ENCODE assay signal across 8 mouse cellular contexts in genomic region chr14:62761036-62761881, GRCm38 (mm10). TPM values are rescaled to one million over a fixed set of nuclear protein-coding genes. Genes with fewer than 3 reads are reported as not detected.
A peak's percentile ranks its signal among the peaks of the same experiment; 100 is the strongest.
DNase-seq lines count a peak whose midpoint lies in the region; ATAC-seq and TF ChIP-seq lines count a peak whose summit lies in the region.

Ints6 (minus strand) TSS chr14:62761169.

- H3K4me1 ChIP-seq in E14TG2a.4 (replicated peaks; ENCODE audit: low read depth, low read length), result peaks cover 36% of the 10 kb centered on the region
- H3K4me1 ChIP-seq in forebrain, embryonic 12.5 days, result peaks cover 18% of the 10 kb centered on the region
- no peaks in the 10 kb centered on the region for H3K4me1 ChIP-seq in heart, postnatal 0 days (ENCODE audit: control insufficient read depth, insufficient read depth)
- H3K4me1 ChIP-seq in liver, embryonic 16.5 days (ENCODE audit: control insufficient read depth, low read depth, low read length), result peaks cover 7% of the 10 kb centered on the region
- peaks cover 25% of the 10 kb centered on the region for H3K4me1 ChIP-seq in neural tube, embryonic 13.5 days (replicated peaks)
- no peaks in the 10 kb centered on the region; the same call in 1 of the 2 replicates for H3K4me1 ChIP-seq in testis, adult 2 months (ENCODE audit: control insufficient read depth, insufficient read depth, low read length)

- no peak for TF ChIP-seq CTCF in E14TG2a.4 (conservative IDR thresholded peaks at IDR 0.05; ENCODE audit: low read length)
- no peak for TF ChIP-seq CTCF in heart, postnatal 0 days (IDR thresholded peaks at IDR 0.05; ENCODE audit: low read depth)
- no peak for TF ChIP-seq CTCF in testis, adult 2 months (IDR thresholded peaks at IDR 0.05; ENCODE audit: control insufficient read depth, insufficient read depth, insufficient replicate concordance, low read depth, low read length)

- DNase-seq in c-Kit-positive CD71-positive TER-119-positive erythroid progenitor cells, embryonic 14.5 days (ENCODE audit: low spot score), result peak; percentile 99
- peak; percentile 99 for DNase-seq in heart, postnatal 0 days (ENCODE audit: low spot score)
- DNase-seq in kidney, postnatal 4 days, result peak; percentile 97 to 99

- ATAC-seq in forebrain, embryonic 12.5 days (ENCODE audit: low FRiP score), result peak; percentile 96
- peak; percentile 95 for ATAC-seq in heart, postnatal 0 days (ENCODE audit: insufficient read depth, low read depth)
- peak; percentile 96 for ATAC-seq in liver, embryonic 16.5 days (ENCODE audit: low read depth)
- peak; percentile 95 for ATAC-seq in neural tube, embryonic 13.5 days (ENCODE audit: low read depth)

- peak; percentile 100 for TF ChIP-seq POLR2A in testis, adult 2 months (IDR thresholded peaks at IDR 0.05; ENCODE audit: control insufficient read depth, low read depth, low read length)

- H3K9me3 ChIP-seq in E14TG2a.4 (ENCODE audit: low read length), result no peaks in the 10 kb centered on the region
- H3K9me3 ChIP-seq in forebrain, embryonic 12.5 days, result no peaks in the 10 kb centered on the region
- no peaks in the 10 kb centered on the region for H3K9me3 ChIP-seq in heart, postnatal 0 days (replicated peaks; ENCODE audit: control insufficient read depth, low read length)
- H3K9me3 ChIP-seq in liver, embryonic 16.5 days (replicated peaks; ENCODE audit: control insufficient read depth, low read length), result no peaks in the 10 kb centered on the region
- no peaks in the 10 kb centered on the region for H3K9me3 ChIP-seq in neural tube, embryonic 13.5 days

- H3K4me3 ChIP-seq in E14TG2a.4 (replicated peaks; ENCODE audit: low read length), result peak within 1 kb of the TSS; percentile 97
- H3K4me3 ChIP-seq in forebrain, embryonic 12.5 days (replicated peaks), result peak within 1 kb of the TSS; percentile 92
- peak within 1 kb of the TSS; percentile 94 for H3K4me3 ChIP-seq in heart, postnatal 0 days (ENCODE audit: low read depth, low read length)
- peak within 1 kb of the TSS; percentile 100 for H3K4me3 ChIP-seq in liver, embryonic 16.5 days (ENCODE audit: low read depth, low read length)
- H3K4me3 ChIP-seq in neural tube, embryonic 13.5 days, result peak within 1 kb of the TSS; percentile 96
- H3K4me3 ChIP-seq in testis, adult 2 months (ENCODE audit: control insufficient read depth, low read depth, low read length), result peak within 1 kb of the TSS; percentile 100

- H3K36me3 ChIP-seq in E14TG2a.4 (ENCODE audit: insufficient read depth, low read length), result peaks cover 29% of the 10 kb centered on the region
- H3K36me3 ChIP-seq in forebrain, embryonic 12.5 days (replicated peaks), result peaks cover 11% of the 10 kb centered on the region; the same call in 1 of the 2 replicates
- peaks cover 6% of the 10 kb centered on the region; the same call in 1 of the 2 replicates for H3K36me3 ChIP-seq in heart, postnatal 0 days (replicated peaks; ENCODE audit: control insufficient read depth, insufficient read depth, low read length)
- H3K36me3 ChIP-seq in liver, embryonic 16.5 days (ENCODE audit: control insufficient read depth, insufficient read depth), result peaks cover 6% of the 10 kb centered on the region; the same call in 1 of the 2 replicates
- peaks cover 8% of the 10 kb centered on the region; the same call in 1 of the 2 replicates for H3K36me3 ChIP-seq in neural tube, embryonic 13.5 days
- peaks cover 3% of the 10 kb centered on the region; the same call in 1 of the 2 replicates for H3K36me3 ChIP-seq in testis, adult 2 months (ENCODE audit: control insufficient read depth, insufficient read depth, low read length)

- under 1% methylated on average over 63 of the region's 72 CpGs for WGBS in forebrain, embryonic 12.5 days
- WGBS in heart, postnatal 0 days, result under 1% methylated on average over 69 of the region's 72 CpGs
- WGBS in liver, embryonic 16.5 days (ENCODE audit: insufficient replicate concordance), result under 1% methylated on average over 72 of the region's 72 CpGs
- WGBS in neural tube, embryonic 13.5 days, result under 1% methylated on average over 72 of the region's 72 CpGs

- peak within 1 kb of the TSS; percentile 97 for H3K27ac ChIP-seq in forebrain, embryonic 12.5 days
- H3K27ac ChIP-seq in heart, postnatal 0 days (ENCODE audit: low read depth), result peak within 1 kb of the TSS; percentile 99
- peak within 1 kb of the TSS; percentile 100 for H3K27ac ChIP-seq in liver, embryonic 16.5 days (ENCODE audit: low read length)
- H3K27ac ChIP-seq in neural tube, embryonic 13.5 days (replicated peaks), result peak within 1 kb of the TSS; percentile 99
- H3K27ac ChIP-seq in testis, adult 2 months (ENCODE audit: control insufficient read depth, insufficient read depth, low read depth, low read length), result peak within 1 kb of the TSS; percentile 100

- no peaks in the 10 kb centered on the region for H3K27me3 ChIP-seq in E14TG2a.4 (ENCODE audit: insufficient read depth, low read length)
- H3K27me3 ChIP-seq in forebrain, embryonic 12.5 days, result no peaks in the 10 kb centered on the region
- no peaks in the 10 kb centered on the region for H3K27me3 ChIP-seq in heart, postnatal 0 days (ENCODE audit: control insufficient read depth, insufficient read depth, low read length)
- no peaks in the 10 kb centered on the region for H3K27me3 ChIP-seq in liver, embryonic 16.5 days (ENCODE audit: control insufficient read depth, insufficient read depth, low read depth, low read length)
- no peaks in the 10 kb centered on the region for H3K27me3 ChIP-seq in neural tube, embryonic 13.5 days
- no peaks in the 10 kb centered on the region for H3K27me3 ChIP-seq in testis, adult 2 months (ENCODE audit: control insufficient read depth, insufficient read depth, low read length)

- H3K9ac ChIP-seq in forebrain, embryonic 12.5 days, result peak within 1 kb of the TSS; percentile 96
- H3K9ac ChIP-seq in heart, postnatal 0 days (replicated peaks; ENCODE audit: low read depth, low read length), result peak within 1 kb of the TSS; percentile 97
- peak within 1 kb of the TSS; percentile 100 for H3K9ac ChIP-seq in liver, embryonic 16.5 days (ENCODE audit: low read depth, low read length)
- H3K9ac ChIP-seq in neural tube, embryonic 13.5 days, result peak within 1 kb of the TSS; percentile 96

- H3K4me2 ChIP-seq in forebrain, embryonic 12.5 days, result peak within 1 kb of the TSS; percentile 74
- H3K4me2 ChIP-seq in heart, postnatal 0 days (ENCODE audit: low read depth, low read length), result peak within 1 kb of the TSS; percentile 86
- H3K4me2 ChIP-seq in liver, embryonic 16.5 days (ENCODE audit: low read depth, low read length), result peak within 1 kb of the TSS; percentile 94
- H3K4me2 ChIP-seq in neural tube, embryonic 13.5 days, result peak within 1 kb of the TSS; percentile 82

- TF ChIP-seq EP300 in heart, postnatal 0 days (IDR thresholded peaks at IDR 0.05; ENCODE audit: low read depth), result no peak; the same call in 1 of the 2 replicates

RNA-seq across cellular contexts. Expression of gene Ints6, which starts in this region (rescaled TPM):
- 34.3 and 35.2 TPM in 2 replicates for polyA plus RNA-seq in forebrain, embryonic 12.5 days (2016; fragmentation: Nextera tagmentation; extraction: Ambion mirVana)
- total RNA-seq in heart, postnatal 0 days (2014; rRNA removed; ENCODE audit: low replicate concordance), result 12.5 and 17.4 TPM in 2 replicates
- 6.5 and 8.2 TPM in 2 replicates for polyA plus RNA-seq in heart, postnatal 0 days (2015; fragmentation: Nextera tagmentation; extraction: Ambion mirVana)
- polyA plus RNA-seq in liver, embryonic 16.5 days (2015; fragmentation: Nextera tagmentation; extraction: Ambion mirVana), result 10.6 and 11.9 TPM in 2 replicates
- 14.4 and 20.3 TPM in 2 replicates for polyA plus RNA-seq in neural tube, embryonic 13.5 days (2015; fragmentation: Nextera tagmentation; extraction: Ambion mirVana)
- 28.2 and 31.7 TPM in 2 replicates for polyA plus RNA-seq in testis, adult 2 months (2012; rRNA removed)

Comparison
In these comparisons a context has a peak if more than half of its experiments do, and no peak if none do; other contexts are left out.
1. Peak in every context shown above with its lines: DNase-seq, ATAC-seq, H3K4me3 ChIP-seq and H3K27ac ChIP-seq.